Mouse (Mus musculus) heart, postnatal 0 days (tissue): ENCODE results near the gene Rab36.

Experiments
- CTCF ChIP-seq: IDR thresholded peaks from 2 replicates; pipeline ENCODE4 v1.5.1; 2016; ENCODE audit warnings: antibody characterized with exemption, control low read depth, low read depth
- EP300 ChIP-seq: IDR thresholded peaks from 2 replicates; pipeline ENCODE4 v1.6.1; 2016; ENCODE audit warnings: antibody characterized with exemption, low read depth

DNA sequence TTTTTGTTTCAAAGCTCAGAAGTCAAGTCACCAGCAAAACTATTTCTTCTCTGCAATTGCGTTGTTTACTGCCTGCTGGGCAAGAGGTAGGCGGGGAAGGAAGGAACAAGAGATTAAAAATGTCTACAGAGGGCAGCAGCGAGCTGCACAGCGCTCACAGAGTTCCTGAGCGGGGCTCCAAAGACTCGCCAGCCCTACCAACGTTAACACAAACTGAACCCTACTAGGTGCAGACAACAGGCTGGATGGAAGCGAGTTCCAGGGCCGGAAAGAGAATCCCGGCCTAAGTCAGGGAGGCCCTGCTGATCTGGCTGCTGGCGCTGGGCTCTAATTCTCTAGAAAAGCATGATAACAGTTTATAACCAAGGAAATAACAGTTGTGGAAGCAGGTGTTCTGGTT, 22.5 kb downstream of the Rab36 start:
- peak; percentile 75 for TF ChIP-seq CTCF
- TF ChIP-seq EP300: no peak
